Mouse (Mus musculus): Measurements from ENCODE around the gene Gm12253. TPM values are rescaled to one million over a fixed set of nuclear protein-coding genes. Genes with fewer than 3 reads are reported as not detected.

The Gm12253 gene
- not detected in 2 replicates for polyA plus RNA-seq (2014; fragmentation: Nextera tagmentation; extraction: Ambion mirVana)

DNA sequence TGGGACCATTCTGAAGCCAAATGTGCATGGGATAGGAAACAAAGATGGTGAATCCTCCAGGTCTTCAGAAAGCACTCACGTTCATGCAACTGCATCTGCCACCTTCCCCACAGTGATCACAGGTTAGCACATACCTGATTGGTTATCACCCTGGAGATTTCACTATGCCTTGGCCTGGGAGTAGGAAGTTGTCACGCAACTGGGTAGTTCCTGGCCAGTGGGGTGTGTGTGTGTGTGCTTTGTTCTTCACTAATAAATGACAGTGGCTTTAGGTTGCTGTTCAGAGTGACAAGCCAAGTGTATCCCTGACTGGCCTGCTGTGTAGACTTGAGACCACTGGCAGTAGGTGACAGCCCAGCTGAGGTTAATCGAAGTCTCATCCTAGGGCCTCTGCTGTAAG, at the start of gene Gm12253:
TSS of gene Gm12253 (plus strand) at position 301 of the 400 bp plus-strand sequence.
- WGBS: 82% methylated on average over 3 of the region's 3 CpGs
- DNase-seq (ENCODE audit: low spot score) (no peak), ATAC-seq (ENCODE audit: insufficient read depth, low FRiP score, low TSS enrichment) (no peak)
- H3K4me3 ChIP-seq (ENCODE audit: low read depth, low read length): no peak within 1 kb of the TSS
- H3K36me3 ChIP-seq (ENCODE audit: control insufficient read depth, insufficient read depth, low read length): no peaks in the 10 kb centered on the region
- no peaks in the 10 kb centered on the region for H3K9me3 ChIP-seq (ENCODE audit: control insufficient read depth, low read length)
- H3K4me2 ChIP-seq (ENCODE audit: low read depth): no peak within 1 kb of the TSS
- H3K27ac ChIP-seq (ENCODE audit: low read depth, low read length): no peak within 1 kb of the TSS
- no peaks in the 10 kb centered on the region for H3K4me1 ChIP-seq (ENCODE audit: control insufficient read depth, insufficient read depth, low read length)
- H3K27me3 ChIP-seq (ENCODE audit: control insufficient read depth, insufficient read depth, low read length): no peaks in the 10 kb centered on the region
- H3K9ac ChIP-seq (ENCODE audit: low read length): no peak within 1 kb of the TSS

DNA sequence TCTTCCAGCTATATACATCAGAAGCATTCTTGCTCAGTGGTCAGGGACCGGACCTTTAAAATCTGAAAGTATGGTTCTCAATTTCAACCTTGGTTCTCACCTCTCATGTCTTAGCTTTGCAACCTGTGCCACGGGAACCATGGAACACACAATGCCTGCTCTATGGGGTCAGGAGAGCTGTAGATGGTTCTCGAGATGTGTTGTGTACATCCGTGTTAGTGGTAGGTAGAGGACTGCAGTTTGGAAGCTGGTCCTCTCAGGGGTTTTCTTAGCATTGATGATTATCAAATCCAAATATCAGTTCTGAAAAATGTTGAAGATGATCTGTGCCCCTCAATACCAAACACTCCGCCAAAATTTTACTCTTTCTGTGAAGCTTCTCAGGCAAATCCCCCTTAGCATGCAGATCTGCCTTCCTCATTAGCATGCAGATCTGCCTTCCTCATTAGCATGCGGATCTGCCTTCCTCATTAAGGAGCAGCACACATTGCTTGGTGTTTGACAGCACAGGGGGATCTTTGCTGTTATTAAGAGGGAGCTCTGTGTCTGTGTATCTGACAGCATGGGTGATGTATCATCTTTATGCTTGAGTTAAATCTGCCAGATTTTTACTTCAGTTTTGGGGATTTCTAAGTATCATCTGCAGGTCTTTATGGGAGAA, 32.2 kb upstream of the Gm12253 start:
- Histone ChIP-seq H3K9ac (ENCODE audit: low read length) (no peak overlapping the region), H3K4me3 (ENCODE audit: low read depth, low read length) (no peak overlapping the region), H3K27me3 (ENCODE audit: control insufficient read depth, insufficient read depth, low read length) (no peaks in the 10 kb centered on the region), H3K4me1 (ENCODE audit: control insufficient read depth, insufficient read depth, low read length) (no peaks in the 10 kb centered on the region), H3K4me2 (ENCODE audit: low read depth) (no peak overlapping the region), H3K36me3 (ENCODE audit: control insufficient read depth, insufficient read depth, low read length) (no peaks in the 10 kb centered on the region), H3K27ac (ENCODE audit: low read depth, low read length) (no peak overlapping the region), H3K9me3 (ENCODE audit: control insufficient read depth, low read length) (no peaks in the 10 kb centered on the region)
- DNase-seq (ENCODE audit: low spot score): no peak
- 58% methylated on average over 6 of the region's 6 CpGs for WGBS
- ATAC-seq (ENCODE audit: insufficient read depth, low FRiP score, low TSS enrichment): no peak

DNA sequence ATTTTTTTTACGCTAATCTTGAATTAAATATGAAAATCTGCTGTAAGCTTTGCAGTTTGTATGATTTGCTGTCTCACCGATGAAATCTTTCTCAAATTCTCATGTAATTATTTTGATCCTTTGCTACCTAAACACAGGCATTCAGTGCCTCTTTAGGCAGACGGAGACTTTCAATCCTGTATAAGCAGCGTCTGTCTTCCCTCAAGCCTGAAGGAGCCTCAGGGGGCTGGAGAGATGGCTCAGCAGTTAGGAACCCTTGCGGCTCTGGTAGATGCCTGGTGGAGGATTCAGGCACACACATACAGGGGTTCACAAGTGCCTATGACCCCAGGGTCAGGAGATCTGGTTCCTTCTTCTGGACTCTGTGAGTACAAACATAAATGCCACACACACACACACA, 31.7 kb upstream of the Gm12253 start:
- no peaks in the 10 kb centered on the region for H3K4me1 ChIP-seq (ENCODE audit: control insufficient read depth, insufficient read depth, low read length)
- no peak overlapping the region for H3K4me3 ChIP-seq (ENCODE audit: low read depth, low read length)
- H3K36me3 ChIP-seq (ENCODE audit: control insufficient read depth, insufficient read depth, low read length): no peaks in the 10 kb centered on the region
- no peaks in the 10 kb centered on the region for H3K9me3 ChIP-seq (ENCODE audit: control insufficient read depth, low read length)
- no peak overlapping the region for H3K4me2 ChIP-seq (ENCODE audit: low read depth)
- H3K9ac ChIP-seq (ENCODE audit: low read length): no peak overlapping the region
- H3K27ac ChIP-seq (ENCODE audit: low read depth, low read length): no peak overlapping the region
- 57% methylated on average over 5 of the region's 5 CpGs for WGBS
- no peak for DNase-seq (ENCODE audit: low spot score)
- ATAC-seq (ENCODE audit: insufficient read depth, low FRiP score, low TSS enrichment): no peak
- no peaks in the 10 kb centered on the region for H3K27me3 ChIP-seq (ENCODE audit: control insufficient read depth, insufficient read depth, low read length)

DNA sequence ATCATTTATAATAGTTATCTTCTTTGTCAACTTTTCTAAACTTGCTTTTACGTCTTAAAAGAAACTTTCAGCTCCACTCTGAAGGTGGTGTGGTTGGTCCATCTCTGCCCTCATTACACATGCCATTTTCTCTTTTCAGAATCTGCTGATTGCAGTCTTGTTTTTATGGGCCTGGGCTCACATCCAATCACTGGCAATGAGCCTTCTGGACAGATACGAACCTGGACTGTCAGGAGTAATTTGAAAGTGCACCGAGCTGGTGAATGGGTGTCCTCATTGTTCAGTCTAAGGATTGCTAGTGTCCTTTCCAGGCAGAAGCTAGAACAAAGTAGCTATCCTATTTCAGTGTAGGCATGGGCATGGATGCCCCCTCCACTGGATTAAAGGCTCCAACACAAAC, 24.3 kb upstream of the Gm12253 start:
- Histone ChIP-seq H3K4me1 (ENCODE audit: control insufficient read depth, insufficient read depth, low read length) (no peaks in the 10 kb centered on the region), H3K4me3 (ENCODE audit: low read depth, low read length) (no peak overlapping the region), H3K36me3 (ENCODE audit: control insufficient read depth, insufficient read depth, low read length) (no peaks in the 10 kb centered on the region), H3K27me3 (ENCODE audit: control insufficient read depth, insufficient read depth, low read length) (no peaks in the 10 kb centered on the region), H3K4me2 (ENCODE audit: low read depth) (no peak overlapping the region), H3K9me3 (ENCODE audit: control insufficient read depth, low read length) (no peaks in the 10 kb centered on the region), H3K27ac (ENCODE audit: low read depth, low read length) (no peak overlapping the region), H3K9ac (ENCODE audit: low read length) (no peak overlapping the region)
- WGBS: 80% methylated on average over 3 of the region's 3 CpGs
- ATAC-seq (ENCODE audit: insufficient read depth, low FRiP score, low TSS enrichment): no peak
- no peak for DNase-seq (ENCODE audit: low spot score)

DNA sequence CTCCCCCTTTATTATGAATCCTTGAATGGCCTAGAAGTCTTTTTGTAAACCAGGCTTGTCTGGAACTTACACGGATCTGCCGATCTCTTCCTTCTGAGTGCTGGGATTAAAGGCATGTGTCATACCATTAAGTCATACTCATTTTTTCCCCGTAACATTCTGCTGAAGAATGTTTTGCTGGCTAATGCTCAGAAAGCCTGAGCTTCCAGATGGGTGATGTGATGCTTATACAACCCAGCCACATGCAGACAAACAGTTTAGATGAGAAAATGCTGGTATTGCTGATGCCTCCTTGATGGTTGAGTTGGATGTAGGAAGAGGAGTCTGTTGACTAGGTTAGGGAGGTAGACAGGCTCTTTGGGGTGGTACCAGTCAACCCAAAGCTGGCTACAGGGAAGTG, 14.0 kb upstream of the Gm12253 start:
- no peak overlapping the region for H3K4me2 ChIP-seq (ENCODE audit: low read depth)
- no peak overlapping the region for H3K4me3 ChIP-seq (ENCODE audit: low read depth, low read length)
- H3K4me1 ChIP-seq (ENCODE audit: control insufficient read depth, insufficient read depth, low read length): no peaks in the 10 kb centered on the region
- no peaks in the 10 kb centered on the region for H3K36me3 ChIP-seq (ENCODE audit: control insufficient read depth, insufficient read depth, low read length)
- WGBS: 88% methylated on average over 3 of the region's 3 CpGs
- ATAC-seq (ENCODE audit: insufficient read depth, low FRiP score, low TSS enrichment) (no peak), DNase-seq (ENCODE audit: low spot score) (no peak)
- H3K27ac ChIP-seq (ENCODE audit: low read depth, low read length): no peak overlapping the region
- H3K9me3 ChIP-seq (ENCODE audit: control insufficient read depth, low read length): no peaks in the 10 kb centered on the region
- H3K9ac ChIP-seq (ENCODE audit: low read length): no peak overlapping the region
- H3K27me3 ChIP-seq (ENCODE audit: control insufficient read depth, insufficient read depth, low read length): no peaks in the 10 kb centered on the region

DNA sequence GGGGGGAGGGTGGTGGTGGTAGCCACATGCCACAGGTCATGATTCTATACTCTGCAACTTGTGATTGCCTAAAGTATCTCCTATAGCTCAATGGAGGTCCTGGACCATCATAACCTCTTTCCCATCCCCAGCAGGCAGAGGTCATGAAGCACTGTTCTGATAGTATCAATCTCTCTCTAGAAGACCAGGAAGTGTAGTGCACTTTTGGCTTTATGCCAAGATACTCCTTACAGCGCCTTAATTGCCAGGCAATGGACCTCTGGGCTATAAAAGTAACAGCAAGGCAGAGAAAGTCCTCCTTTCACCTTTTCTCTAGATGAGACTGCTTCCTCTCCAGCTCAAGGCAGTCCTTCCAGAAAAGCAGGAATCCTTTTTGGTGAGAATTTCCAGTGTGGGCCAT, 11.5 kb upstream of the Gm12253 start, which contains the start of gene 1810065E05Rik:
TSS of gene 1810065E05Rik (plus strand) at position 297 of the 400 bp plus-strand sequence.
- no peaks in the 10 kb centered on the region for H3K4me1 ChIP-seq (ENCODE audit: control insufficient read depth, insufficient read depth, low read length)
- 52% methylated on average over 1 of the region's 1 CpGs for WGBS
- ATAC-seq (ENCODE audit: insufficient read depth, low FRiP score, low TSS enrichment) (no peak), DNase-seq (ENCODE audit: low spot score) (no peak)
- no peak within 1 kb of the TSS for H3K4me3 ChIP-seq (ENCODE audit: low read depth, low read length)
- H3K4me2 ChIP-seq (ENCODE audit: low read depth): no peak within 1 kb of the TSS
- no peak within 1 kb of the TSS for H3K27ac ChIP-seq (ENCODE audit: low read depth, low read length)
- H3K9me3 ChIP-seq (ENCODE audit: control insufficient read depth, low read length): no peaks in the 10 kb centered on the region
- H3K36me3 ChIP-seq (ENCODE audit: control insufficient read depth, insufficient read depth, low read length): no peaks in the 10 kb centered on the region
- no peaks in the 10 kb centered on the region for H3K27me3 ChIP-seq (ENCODE audit: control insufficient read depth, insufficient read depth, low read length)
- no peak within 1 kb of the TSS for H3K9ac ChIP-seq (ENCODE audit: low read length)

DNA sequence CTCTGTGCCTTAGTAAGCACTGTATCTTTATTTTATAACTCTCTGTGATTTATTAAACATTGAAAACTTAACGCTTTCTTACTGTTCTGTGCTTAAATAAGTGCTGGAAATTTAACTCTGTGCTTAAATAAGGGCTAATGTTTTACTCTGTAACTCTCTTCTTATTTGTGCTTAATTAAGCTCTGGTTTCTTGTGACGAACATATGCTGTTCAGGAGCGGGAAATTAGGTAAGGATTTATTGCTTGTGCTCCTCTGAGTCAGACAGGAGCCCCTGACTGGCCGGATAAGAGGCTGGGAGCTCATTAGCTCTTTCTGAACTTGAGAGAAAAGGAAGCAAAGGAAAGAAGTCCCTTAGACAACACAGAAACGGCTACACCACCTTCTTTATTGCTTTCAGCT, 5.5 kb downstream of the Gm12253 start:
- Histone ChIP-seq H3K9ac (ENCODE audit: low read length) (no peak overlapping the region), H3K36me3 (ENCODE audit: control insufficient read depth, insufficient read depth, low read length) (no peaks in the 10 kb centered on the region), H3K27me3 (ENCODE audit: control insufficient read depth, insufficient read depth, low read length) (no peaks in the 10 kb centered on the region), H3K4me3 (ENCODE audit: low read depth, low read length) (no peak overlapping the region), H3K27ac (ENCODE audit: low read depth, low read length) (no peak overlapping the region), H3K4me2 (ENCODE audit: low read depth) (no peak overlapping the region), H3K4me1 (ENCODE audit: control insufficient read depth, insufficient read depth, low read length) (no peaks in the 10 kb centered on the region), H3K9me3 (ENCODE audit: control insufficient read depth, low read length) (no peaks in the 10 kb centered on the region)
- 33% methylated on average over 5 of the region's 5 CpGs for WGBS
- DNase-seq (ENCODE audit: low spot score) (no peak), ATAC-seq (ENCODE audit: insufficient read depth, low FRiP score, low TSS enrichment) (no peak)

DNA sequence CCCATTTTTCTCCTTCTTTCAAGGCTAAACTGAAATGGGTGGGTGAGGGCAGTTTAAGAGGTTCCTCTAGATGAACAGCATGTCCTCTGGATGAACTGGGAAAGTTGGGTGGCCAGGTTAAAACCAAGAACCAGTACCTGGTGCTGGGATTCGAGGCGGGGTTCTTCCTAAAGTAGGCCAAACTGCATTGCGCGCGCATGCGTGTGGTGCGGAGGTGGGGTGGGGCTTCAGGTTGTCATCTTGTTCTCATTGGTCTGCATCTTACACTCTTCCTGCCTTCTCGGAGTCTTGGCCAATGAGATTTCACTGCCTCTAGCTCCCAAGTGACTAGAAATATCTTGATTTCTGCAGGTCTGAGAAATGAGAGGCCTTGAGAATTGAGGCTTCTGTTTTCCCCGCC, 20.4 kb downstream of the Gm12253 start, which contains the start of gene Lypd9:
TSS of gene Lypd9 (minus strand) at position 165 of the 400 bp plus-strand sequence.
- no peaks in the 10 kb centered on the region for H3K36me3 ChIP-seq (ENCODE audit: control insufficient read depth, insufficient read depth, low read length)
- H3K27me3 ChIP-seq (ENCODE audit: control insufficient read depth, insufficient read depth, low read length): no peaks in the 10 kb centered on the region
- DNase-seq (ENCODE audit: low spot score) (no peak), ATAC-seq (ENCODE audit: insufficient read depth, low FRiP score, low TSS enrichment) (no peak)
- H3K27ac ChIP-seq (ENCODE audit: low read depth, low read length): no peak within 1 kb of the TSS
- WGBS: 94% methylated on average over 9 of the region's 9 CpGs
- H3K4me3 ChIP-seq (ENCODE audit: low read depth, low read length): no peak within 1 kb of the TSS
- H3K9me3 ChIP-seq (ENCODE audit: control insufficient read depth, low read length): no peaks in the 10 kb centered on the region
- no peaks in the 10 kb centered on the region for H3K4me1 ChIP-seq (ENCODE audit: control insufficient read depth, insufficient read depth, low read length)
- H3K9ac ChIP-seq (ENCODE audit: low read length): no peak within 1 kb of the TSS
- no peak within 1 kb of the TSS for H3K4me2 ChIP-seq (ENCODE audit: low read depth)

DNA sequence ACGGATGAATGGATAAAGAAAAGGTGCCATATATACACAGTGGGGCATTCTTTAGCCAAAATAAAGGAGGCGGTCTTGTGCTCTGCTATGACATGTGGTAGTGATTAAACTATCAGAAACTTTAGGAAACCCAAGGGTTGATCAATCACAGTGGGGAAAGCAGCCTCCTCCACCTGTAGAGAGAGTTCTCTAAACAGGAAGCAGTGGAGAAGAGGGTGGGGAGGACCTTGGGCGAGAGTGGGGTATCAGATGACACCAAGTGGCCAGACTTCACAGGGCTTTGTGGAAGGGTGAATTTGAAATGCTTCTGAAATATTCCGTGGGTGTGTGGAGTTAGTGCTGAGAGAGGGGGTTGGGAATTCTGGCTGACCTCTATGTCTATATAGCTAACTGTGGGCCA, 21.2 kb downstream of the Gm12253 start:
- H3K27ac ChIP-seq (ENCODE audit: low read depth, low read length): no peak overlapping the region
- H3K36me3 ChIP-seq (ENCODE audit: control insufficient read depth, insufficient read depth, low read length): no peaks in the 10 kb centered on the region
- no peaks in the 10 kb centered on the region for H3K4me1 ChIP-seq (ENCODE audit: control insufficient read depth, insufficient read depth, low read length)
- H3K4me3 ChIP-seq (ENCODE audit: low read depth, low read length): no peak overlapping the region
- H3K9me3 ChIP-seq (ENCODE audit: control insufficient read depth, low read length): no peaks in the 10 kb centered on the region
- no peak overlapping the region for H3K4me2 ChIP-seq (ENCODE audit: low read depth)
- WGBS: 52% methylated on average over 4 of the region's 4 CpGs
- DNase-seq (ENCODE audit: low spot score) (peak; percentile 24), ATAC-seq (ENCODE audit: insufficient read depth, low FRiP score, low TSS enrichment) (no peak)
- H3K27me3 ChIP-seq (ENCODE audit: control insufficient read depth, insufficient read depth, low read length): no peaks in the 10 kb centered on the region
- no peak overlapping the region for H3K9ac ChIP-seq (ENCODE audit: low read length)
